Mouse (Mus musculus) fat pad, adult 2 months (tissue): Measurements from ENCODE around the gene Nat9.
A peak's percentile ranks its signal among the peaks of the same experiment; 100 is the strongest.

Source experiments
- DNase-seq: peaks from one replicate; pipeline ENCODE4 v3.0.0-alpha.2; 2011; ENCODE audit warnings: low read depth, low spot score; ENCODE audit errors: extremely low read depth

The Nat9 gene

GRCm38 (mm10) chr11:115187693-115188092, at the start of gene Nat9:
Gene Nat9 (minus strand): TSS chr11:115187859.
- no peak for DNase-seq

GRCm38 (mm10) chr11:115236570-115236969, 48.9 kb upstream of the Nat9 start:
- no peak for DNase-seq

- no peak for DNase-seq
These were observed 46.8 kb upstream of the Nat9 start for GRCm38 (mm10) chr11:115234320-115235044.

- DNase-seq, result no peak
These were observed 46.0 kb upstream of the Nat9 start for GRCm38 (mm10) chr11:115233526-115234290.

GRCm38 (mm10) chr11:115232889-115233288, 45.2 kb upstream of the Nat9 start:
- no peak for DNase-seq

- DNase-seq, result no peak
These were observed 44.3 kb upstream of the Nat9 start for GRCm38 (mm10) chr11:115231924-115232323.

- no peak for DNase-seq
These were observed 43.7 kb upstream of the Nat9 start for GRCm38 (mm10) chr11:115231168-115231915.

- DNase-seq, result no peak
These were observed 41.6 kb upstream of the Nat9 start for GRCm38 (mm10) chr11:115229021-115229930.

- DNase-seq, result no peak
These were observed 40.8 kb upstream of the Nat9 start for GRCm38 (mm10) chr11:115228430-115228829.

- no peak for DNase-seq
These were observed 40.0 kb upstream of the Nat9 start for GRCm38 (mm10) chr11:115227640-115228039.

GRCm38 (mm10) chr11:115226811-115227491, 39.3 kb upstream of the Nat9 start:
- DNase-seq, result no peak

- no peak for DNase-seq
These were observed 37.6 kb upstream of the Nat9 start for GRCm38 (mm10) chr11:115225301-115225700.

- no peak for DNase-seq
These were observed 37.2 kb upstream of the Nat9 start for GRCm38 (mm10) chr11:115224889-115225288.

- no peak for DNase-seq
These were observed 36.2 kb upstream of the Nat9 start for GRCm38 (mm10) chr11:115223877-115224276.

- DNase-seq, result no peak
These were observed 35.8 kb upstream of the Nat9 start for GRCm38 (mm10) chr11:115223451-115223850.

- no peak for DNase-seq
These were observed 34.9 kb upstream of the Nat9 start for GRCm38 (mm10) chr11:115222570-115222969.

GRCm38 (mm10) chr11:115222077-115222476, 34.4 kb upstream of the Nat9 start:
- no peak for DNase-seq

GRCm38 (mm10) chr11:115219685-115220084, 32.0 kb upstream of the Nat9 start:
- no peak for DNase-seq

- DNase-seq, result peak; percentile 57
These were observed 31.6 kb upstream of the Nat9 start for GRCm38 (mm10) chr11:115219263-115219662.
